8 mouse cellular contexts compared by ENCODE assay signal in genomic region chr3:153668447-153669290, GRCm38 (mm10). TPM values are rescaled to one million over a fixed set of nuclear protein-coding genes. Genes with fewer than 3 reads are reported as not detected.
DNase-seq lines count a peak whose midpoint lies in the region; ATAC-seq lines count a peak whose summit lies in the region.

No protein-coding gene starts in this region.

- no peak overlapping the region for H3K4me2 ChIP-seq in forebrain, embryonic 11.5 days (ENCODE audit: low read depth, low read length, severe bottlenecking)
- H3K4me2 ChIP-seq in forebrain, embryonic 13.5 days = no peak overlapping the region

- WGBS in forebrain, embryonic 11.5 days = 69% methylated on average over 21 of the region's 21 CpGs
- WGBS in forebrain, embryonic 13.5 days = 77% methylated on average over 21 of the region's 21 CpGs

- no peak overlapping the region for H3K27ac ChIP-seq in forebrain, embryonic 11.5 days (ENCODE audit: low read depth, low read length)
- H3K27ac ChIP-seq in forebrain, embryonic 13.5 days = no peak overlapping the region

- H3K36me3 ChIP-seq in forebrain, embryonic 11.5 days (ENCODE audit: control insufficient read depth, insufficient read depth, low read length) = no peaks in the 10 kb centered on the region
- H3K36me3 ChIP-seq in forebrain, embryonic 13.5 days (ENCODE audit: poor library complexity, severe bottlenecking) = no peaks in the 10 kb centered on the region

- DNase-seq in forebrain, embryonic 11.5 days (ENCODE audit: low spot score) = no peak
- DNase-seq in embryo, embryonic 10.5 days (ENCODE audit: low spot score) = peak; percentile 28
- DNase-seq in kidney, adult 8-10 months = peak; percentile 69 to 74
- DNase-seq in layer of hippocampus, adult 18-20 months (ENCODE audit: low spot score in 2 of 2) = no peak
- no peak for DNase-seq in thymus, postnatal 10 days (ENCODE audit: low spot score in 2 of 2)
- DNase-seq in thymus, postnatal 25 days = no peak

- ATAC-seq in forebrain, embryonic 11.5 days (replicated peaks; ENCODE audit: low FRiP score) = peak; percentile 50
- no peak; the same call in 1 of the 2 replicates for ATAC-seq in forebrain, embryonic 13.5 days
- peak; percentile 67 for ATAC-seq in megakaryocyte progenitor cell, adult 5-6 weeks (replicated peaks; ENCODE audit: poor library complexity)

- H3K27me3 ChIP-seq in forebrain, embryonic 11.5 days (ENCODE audit: control insufficient read depth, insufficient read depth, low read length) = no peaks in the 10 kb centered on the region
- no peaks in the 10 kb centered on the region for H3K27me3 ChIP-seq in forebrain, embryonic 13.5 days

- H3K4me3 ChIP-seq in forebrain, embryonic 11.5 days (ENCODE audit: low read depth, low read length) = no peak overlapping the region
- no peak overlapping the region for H3K4me3 ChIP-seq in forebrain, embryonic 13.5 days

- no peak overlapping the region for H3K9ac ChIP-seq in forebrain, embryonic 11.5 days (ENCODE audit: low read length)
- no peak overlapping the region for H3K9ac ChIP-seq in forebrain, embryonic 13.5 days

- no peaks in the 10 kb centered on the region; the same call in 1 of the 2 replicates for H3K4me1 ChIP-seq in forebrain, embryonic 11.5 days (replicated peaks; ENCODE audit: control insufficient read depth, insufficient read depth, low read length)
- H3K4me1 ChIP-seq in forebrain, embryonic 13.5 days = peaks cover 20% of the 10 kb centered on the region

- no peaks in the 10 kb centered on the region for H3K9me3 ChIP-seq in forebrain, embryonic 11.5 days (ENCODE audit: control insufficient read depth, low read length)
- H3K9me3 ChIP-seq in forebrain, embryonic 13.5 days (replicated peaks) = no peaks in the 10 kb centered on the region

RNA-seq across cellular contexts. Expression of gene St6galnac3, which starts 56.3 kb away (rescaled TPM):
- polyA plus RNA-seq in forebrain, embryonic 11.5 days (2014; fragmentation: Nextera tagmentation; extraction: Ambion mirVana) = 29.8 and 38.0 TPM in 2 replicates
- 20.7 and 29.0 TPM in 2 replicates for polyA plus RNA-seq in forebrain, embryonic 13.5 days (2015; fragmentation: Nextera tagmentation; extraction: Ambion mirVana)
- 1.1 and 4.0 TPM in 2 replicates for total RNA-seq in megakaryocyte progenitor cell, adult 5-6 weeks (2015)
- 1.2 and 1.6 TPM in 2 replicates for total RNA-seq in megakaryocyte progenitor cell, adult 5-6 weeks (2017)
- total RNA-seq in layer of hippocampus, adult 18-20 months (2021) = 10 to 100 TPM; 24.7 to 27.0 TPM

Comparison
In these comparisons a context has a peak if more than half of its experiments do, and no peak if none do; other contexts are left out.
1. DNase-seq: peak in embryo, embryonic 10.5 days (single experiment) and kidney, adult 8-10 months (2 of 2); none in forebrain, embryonic 11.5 days (single experiment), layer of hippocampus, adult 18-20 months (0 of 2), thymus, postnatal 10 days (0 of 2) and thymus, postnatal 25 days (single experiment).
2. RNA of gene St6galnac3, which starts 56.3 kb away (total RNA-seq): 24.7 to 27.0 TPM in layer of hippocampus, adult 18-20 months; 1.1 to 4.0 TPM in megakaryocyte progenitor cell, adult 5-6 weeks; every median in the first group is over 4 times any median in the second.